Mouse (Mus musculus) intestine, embryonic 14.5 days (tissue): ENCODE results near the gene Pnp. TPM values are rescaled to one million over a fixed set of nuclear protein-coding genes. Genes with fewer than 3 reads are reported as not detected.
"Not testable (repeated sequence)": the region's sequence is repeated elsewhere in the genome, so short reads cannot be mapped to it uniquely, and the experiment has no call there.

ENCODE experiments used
- ATAC-seq: fragments of 200-750 bp; cut with Nextera tagmentation; replicated peaks from 2 replicates; pipeline ENCODE4 v1.8.0; 2017; ENCODE audit warnings: low read depth, moderate number of reproducible peaks, moderate TSS enrichment, moderate library complexity; ENCODE audit not compliant: low FRiP score, low TSS enrichment
- DNase-seq: peaks from one replicate; pipeline ENCODE4 v3.0.0-alpha.2; 2018; ENCODE audit warnings: low spot score
- H3K27ac ChIP-seq: fragments of 300-500 bp; sonication (generic); 2 replicates; pipeline ENCODE4 v1.5.1; 2014; ENCODE audit warnings: low read depth, mild to moderate bottlenecking, control low read depth
- H3K27me3 ChIP-seq: fragments of 300-500 bp; sonication (generic); replicated peaks from 2 replicates; pipeline ENCODE4 v1.6.1; 2014; ENCODE audit warnings: low read length, control low read depth; ENCODE audit not compliant: control insufficient read depth, insufficient read depth
- H3K36me3 ChIP-seq: fragments of 300-500 bp; sonication (generic); 2 replicates; pipeline ENCODE4 v1.6.1; 2014; ENCODE audit warnings: low read length, control low read depth; ENCODE audit not compliant: control insufficient read depth, insufficient read depth
- H3K4me1 ChIP-seq: fragments of 300-500 bp; sonication (generic); replicated peaks from 2 replicates; pipeline ENCODE4 v1.6.1; 2014; ENCODE audit warnings: low read length, control low read depth, mixed read lengths; ENCODE audit not compliant: control insufficient read depth, insufficient read depth
- H3K4me2 ChIP-seq: fragments of 300-500 bp; sonication (generic); 2 replicates; pipeline ENCODE4 v1.6.1; 2014; ENCODE audit warnings: low read length
- H3K4me3 ChIP-seq: fragments of 300-500 bp; sonication (generic); 2 replicates; pipeline ENCODE4 v1.5.1; 2014; ENCODE audit warnings: low read depth, low read length, control low read depth, mixed read lengths
- H3K9ac ChIP-seq: fragments of 300-500 bp; sonication (generic); 2 replicates; pipeline ENCODE4 v1.6.1; 2014; ENCODE audit warnings: mild to moderate bottlenecking, low read length
- H3K9me3 ChIP-seq: fragments of 300-500 bp; sonication (generic); 2 replicates; pipeline ENCODE4 v1.6.1; 2016; ENCODE audit warnings: low read length, control low read depth; ENCODE audit not compliant: control insufficient read depth
- WGBS: fragments of 180-500 bp; shearing (Covaris S2); extraction: QIAGEN DNeasy Blood & Tissue Kit; methylation state at CpG from one replicate; pipeline ENCODE4 v1.1.7; 2014; 5-methylcytosine and 5-hydroxymethylcytosine counted together
- polyA plus RNA-seq: library from polyadenylated mRNA; unstranded; fragments of >200 nt; fragmentation: Nextera tagmentation; extraction: Ambion mirVana; gene quantifications from 2 replicates; pipeline ENCODE4 v1.2.1, GENCODE M21; 2014

Gene Pnp
- polyA plus RNA-seq, 1 experiment from 2014 or later: 75.2 TPM

DNA sequence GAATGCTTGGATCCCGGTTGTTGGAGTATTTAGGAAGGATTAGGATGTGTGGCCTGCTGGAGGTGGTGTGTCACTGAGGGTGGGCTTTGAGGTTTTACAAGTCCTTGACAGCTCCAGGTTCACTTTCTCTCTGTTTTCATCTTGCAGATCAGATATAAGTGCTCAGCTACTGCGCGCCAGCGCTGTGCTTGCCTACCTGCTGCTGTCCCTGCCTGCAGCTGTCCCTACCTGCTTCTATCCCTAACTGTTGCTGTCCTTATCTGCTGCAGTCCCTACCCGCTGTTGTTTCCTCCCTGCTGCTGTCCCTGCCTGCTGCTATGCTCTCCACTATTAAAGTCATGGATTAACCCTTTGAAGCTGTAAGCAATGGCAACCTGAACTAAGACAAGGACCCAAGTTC is 44.1 kb downstream of the Pnp start:
- Histone ChIP-seq H3K36me3 (no peaks in the 10 kb centered on the region), H3K9me3 (no peaks in the 10 kb centered on the region), H3K4me1 (no peaks in the 10 kb centered on the region), H3K27ac (no peak overlapping the region), H3K27me3 (no peaks in the 10 kb centered on the region), H3K4me2 (no peak overlapping the region), H3K9ac (no peak overlapping the region), H3K4me3 (no peak overlapping the region)
- no peak for ATAC-seq
- DNase-seq: no peak
- WGBS: 59% methylated on average over 5 of the region's 5 CpGs

DNA sequence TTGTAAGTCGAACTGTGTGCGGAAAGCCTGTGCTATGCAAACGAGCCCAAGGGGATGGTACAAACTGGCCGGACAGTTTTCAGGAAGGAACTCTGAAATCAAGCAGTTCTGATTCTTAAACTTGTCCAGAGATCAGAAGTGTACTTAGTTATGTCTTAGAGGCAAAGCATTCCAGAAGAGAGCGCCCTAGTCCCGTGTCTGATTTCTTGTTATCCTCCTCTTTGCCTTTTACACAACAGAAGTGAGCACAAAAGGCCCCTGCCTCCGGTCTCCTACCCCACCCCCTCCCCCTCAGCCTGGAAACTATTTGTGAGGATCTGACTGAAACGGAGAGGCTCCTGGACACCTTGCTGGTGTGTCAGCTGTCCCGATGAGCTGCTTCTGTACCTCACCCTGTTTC is 45.8 kb downstream of the Pnp start:
- Histone ChIP-seq H3K27ac (no peak overlapping the region), H3K4me3 (no peak overlapping the region), H3K27me3 (no peaks in the 10 kb centered on the region), H3K9ac (no peak overlapping the region), H3K4me1 (no peaks in the 10 kb centered on the region), H3K36me3 (no peaks in the 10 kb centered on the region), H3K9me3 (no peaks in the 10 kb centered on the region), H3K4me2 (no peak overlapping the region)
- ATAC-seq: no peak
- 35% methylated on average over 9 of the region's 9 CpGs for WGBS
- no peak for DNase-seq

DNA sequence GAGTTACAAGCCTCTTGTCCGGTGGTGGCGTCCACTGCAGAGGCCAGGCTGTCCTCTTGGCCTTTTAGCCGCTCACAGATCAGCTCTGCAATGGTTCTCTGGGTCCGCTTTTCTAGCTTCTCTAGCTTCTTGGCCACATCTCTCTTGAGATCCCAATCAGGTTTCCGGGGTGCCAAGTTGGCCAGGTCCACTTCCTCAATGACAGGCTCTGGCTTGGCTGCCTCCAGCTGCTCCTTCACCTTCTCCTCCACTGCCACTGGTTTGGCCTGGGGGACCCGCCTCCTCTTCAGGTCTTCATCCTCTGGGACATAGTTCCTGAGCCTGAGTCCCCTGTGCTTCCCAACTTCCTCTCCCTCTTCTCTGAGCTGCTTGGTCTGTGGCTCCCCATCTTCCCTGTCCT is 47.6 kb downstream of the Pnp start:
- H3K4me3 ChIP-seq, H3K27ac ChIP-seq, ATAC-seq, H3K9me3 ChIP-seq, H3K4me1 ChIP-seq, H3K27me3 ChIP-seq, H3K36me3 ChIP-seq, H3K9ac ChIP-seq, H3K4me2 ChIP-seq, DNase-seq: not testable (repeated sequence)
- WGBS: 91% methylated on average over 6 of the region's 6 CpGs

DNA sequence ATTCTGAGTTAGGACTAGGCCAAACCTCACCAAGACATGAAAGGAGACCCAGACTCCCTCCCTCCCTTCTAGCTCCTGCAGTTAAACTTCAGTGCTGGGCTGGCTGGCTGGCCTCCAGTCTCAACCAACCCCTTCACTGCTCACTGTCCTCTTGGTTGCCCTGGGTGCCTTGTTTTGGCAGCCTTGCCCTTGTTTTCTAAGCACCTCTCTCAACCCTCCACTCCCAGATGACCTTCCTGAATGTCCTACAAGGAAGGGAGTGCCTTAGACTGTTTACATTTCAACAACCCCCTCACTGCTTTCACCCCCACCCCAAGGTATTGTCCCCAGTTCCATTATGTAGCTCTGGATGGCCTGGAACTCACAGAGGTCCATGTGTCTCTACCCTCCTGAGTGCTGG is 48.7 kb downstream of the Pnp start:
- Histone ChIP-seq H3K27ac (no peak overlapping the region), H3K4me2 (no peak overlapping the region), H3K36me3 (no peaks in the 10 kb centered on the region), H3K4me1 (no peaks in the 10 kb centered on the region), H3K9ac (no peak overlapping the region), H3K27me3 (no peaks in the 10 kb centered on the region), H3K4me3 (no peak overlapping the region), H3K9me3 (no peaks in the 10 kb centered on the region)
- no peak for ATAC-seq
- DNase-seq: no peak

DNA sequence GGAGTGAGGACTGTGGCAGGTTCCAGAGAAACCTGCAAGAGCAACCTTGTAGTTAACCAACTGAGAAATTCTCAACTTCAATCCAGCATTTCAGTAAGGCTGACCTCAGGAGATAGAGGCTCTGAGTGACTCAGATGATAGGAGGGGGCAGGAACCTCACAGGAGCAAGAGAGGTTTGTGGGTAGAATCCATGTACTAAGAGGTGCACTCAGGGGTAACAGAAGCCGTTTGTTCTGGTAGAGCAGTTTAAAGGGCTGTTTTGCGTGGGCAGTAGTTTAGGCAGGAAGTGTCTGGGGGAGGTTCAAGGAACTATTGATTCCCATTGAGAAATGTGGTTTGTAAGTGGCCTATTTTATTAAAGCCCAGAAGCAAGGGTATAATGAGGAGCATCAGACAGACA is 50.3 kb downstream of the Pnp start:
- Histone ChIP-seq H3K36me3 (no peaks in the 10 kb centered on the region), H3K4me1 (no peaks in the 10 kb centered on the region), H3K27me3 (no peaks in the 10 kb centered on the region), H3K4me3 (no peak overlapping the region), H3K9me3 (no peaks in the 10 kb centered on the region), H3K4me2 (no peak overlapping the region), H3K27ac (no peak overlapping the region), H3K9ac (no peak overlapping the region)
- ATAC-seq: no peak
- 40% methylated on average over 2 of the region's 2 CpGs for WGBS
- DNase-seq: no peak

DNA sequence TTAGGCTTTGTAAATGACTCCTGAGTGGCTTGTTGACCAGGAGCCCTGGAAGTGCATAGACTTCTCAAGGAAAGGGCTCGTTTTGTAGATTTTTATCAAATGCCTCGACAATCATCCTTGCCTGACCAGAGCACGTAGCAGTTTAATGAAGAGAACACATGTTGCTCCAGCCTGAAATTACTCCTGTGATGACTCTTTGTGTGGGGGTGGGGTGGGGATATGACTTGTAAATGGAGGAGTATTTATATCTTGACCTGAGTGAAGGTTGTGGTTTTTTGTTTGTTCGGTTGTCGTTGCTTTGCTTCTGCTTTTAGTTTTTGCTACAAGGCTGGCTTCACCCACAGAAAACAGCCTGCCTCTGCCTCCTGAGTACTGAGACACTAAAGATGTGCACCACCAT is 51.0 kb downstream of the Pnp start:
- Histone ChIP-seq H3K36me3 (no peaks in the 10 kb centered on the region), H3K27me3 (no peaks in the 10 kb centered on the region), H3K4me2 (no peak overlapping the region), H3K27ac (no peak overlapping the region), H3K9ac (no peak overlapping the region), H3K4me3 (no peak overlapping the region), H3K9me3 (no peaks in the 10 kb centered on the region), H3K4me1 (no peaks in the 10 kb centered on the region)
- ATAC-seq (no peak), DNase-seq (no peak)
- WGBS: 70% methylated on average over 5 of the region's 5 CpGs

DNA sequence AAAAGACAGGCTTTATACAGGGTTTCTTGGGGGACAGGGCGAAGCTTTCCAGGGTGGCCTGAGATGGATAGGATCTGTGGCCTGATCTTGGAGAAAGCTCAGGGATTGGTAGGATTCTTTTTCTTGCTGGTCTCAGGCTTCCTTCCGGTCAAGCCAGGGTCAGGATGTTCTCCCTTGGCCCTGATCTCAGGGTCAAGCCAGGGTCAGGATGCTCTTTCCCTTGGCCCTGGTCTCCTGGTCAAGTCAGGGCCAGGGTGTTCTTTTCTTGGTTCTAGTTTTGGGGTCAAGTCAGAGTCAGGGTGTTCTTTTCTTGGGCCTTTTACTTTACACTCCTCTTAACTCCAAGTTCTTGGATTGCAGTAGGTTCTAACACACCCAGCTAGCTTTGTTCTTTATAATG is 56.8 kb downstream of the Pnp start:
- ATAC-seq: no peak
- Histone ChIP-seq H3K4me1 (no peaks in the 10 kb centered on the region), H3K9ac (no peak overlapping the region), H3K27me3 (no peaks in the 10 kb centered on the region), H3K27ac (no peak overlapping the region), H3K36me3 (no peaks in the 10 kb centered on the region), H3K9me3 (no peaks in the 10 kb centered on the region), H3K4me2 (no peak overlapping the region), H3K4me3 (no peak overlapping the region)
- DNase-seq: peak; percentile 24
- 73% methylated on average over 2 of the region's 2 CpGs for WGBS

DNA sequence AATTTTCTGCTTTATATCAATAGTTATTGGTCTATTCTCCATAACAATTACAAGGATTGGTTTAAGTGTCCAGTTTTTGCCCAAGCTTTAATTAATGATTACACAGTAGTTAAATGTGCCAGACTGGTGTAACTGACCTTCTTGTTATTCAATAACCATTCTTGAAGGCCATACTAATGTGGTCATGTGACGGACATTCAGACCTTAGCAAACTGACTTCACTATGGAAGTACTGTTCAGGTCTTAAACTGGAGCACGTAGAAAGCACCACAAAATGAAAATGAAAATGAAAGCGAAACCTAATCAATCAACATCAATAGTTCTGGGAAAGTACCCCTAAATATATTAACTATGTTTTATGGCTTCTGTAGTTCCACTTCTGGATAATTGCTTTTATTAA is 60.2 kb downstream of the Pnp start:
- ATAC-seq: peak; percentile 58; the same call in 1 of the 2 replicates
- no peaks in the 10 kb centered on the region for H3K9me3 ChIP-seq

DNA sequence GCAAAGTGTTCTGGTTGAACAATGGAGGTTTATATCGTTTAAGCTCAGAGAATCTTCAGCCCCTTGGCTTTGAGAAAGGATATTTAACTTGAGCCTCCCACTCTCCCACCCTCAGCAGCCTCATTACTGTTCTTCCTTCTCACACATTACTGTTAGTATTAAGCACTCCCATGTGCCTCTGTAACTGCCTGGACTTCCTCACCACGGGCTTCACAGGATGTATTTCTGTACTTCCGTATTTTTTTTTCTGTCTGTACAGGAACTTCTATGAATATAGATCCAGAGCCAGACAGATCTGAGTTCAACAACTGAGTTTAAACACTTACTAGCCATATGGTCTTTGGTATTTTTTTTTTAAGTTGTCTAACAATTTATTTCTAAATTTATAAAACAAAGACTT is 66.2 kb downstream of the Pnp start:
- no peak overlapping the region for H3K4me2 ChIP-seq
- H3K9ac ChIP-seq: no peak overlapping the region
- DNase-seq (no peak), ATAC-seq (no peak)
- H3K36me3 ChIP-seq: no peaks in the 10 kb centered on the region
- 60% methylated on average over 3 of the region's 3 CpGs for WGBS
- no peaks in the 10 kb centered on the region for H3K27me3 ChIP-seq
- H3K4me3 ChIP-seq: no peak overlapping the region
- H3K4me1 ChIP-seq: no peaks in the 10 kb centered on the region; the same call in 1 of the 2 replicates
- no peak overlapping the region for H3K27ac ChIP-seq
- H3K9me3 ChIP-seq: no peaks in the 10 kb centered on the region

More for the DNA sequence above, 60.2 kb downstream of the Pnp start:
- Histone ChIP-seq H3K36me3 (no peaks in the 10 kb centered on the region), H3K27me3 (no peaks in the 10 kb centered on the region), H3K27ac (no peak overlapping the region), H3K9ac (no peak overlapping the region), H3K4me3 (no peak overlapping the region), H3K4me2 (no peak overlapping the region), H3K4me1 (no peaks in the 10 kb centered on the region; the same call in 1 of the 2 replicates)
- 74% methylated on average over 3 of the region's 3 CpGs for WGBS
- DNase-seq: no peak
